Mouse (Mus musculus): ENCODE results near the gene Gm49333.

GRCm38 (mm10) chr16:20657661-20658060, 46.3 kb downstream of the Gm49333 start:
- no peak for TF ChIP-seq CTCF (IDR thresholded peaks at IDR 0.05; ENCODE audit: borderline replicate concordance, insufficient read depth, low read depth, low read length)
- TF ChIP-seq POLR2A (IDR thresholded peaks at IDR 0.05; ENCODE audit: borderline replicate concordance, insufficient read depth, low read length), result no peak
